Mouse (Mus musculus): Measurements from ENCODE around the gene Ifit1bl2.
A peak's percentile ranks its signal among the peaks of the same experiment; 100 is the strongest.
"Not testable (repeated sequence)": the region's sequence is repeated elsewhere in the genome, so short reads cannot be mapped to it uniquely, and the experiment has no call there.

Ifit1bl2 gene

DNA sequence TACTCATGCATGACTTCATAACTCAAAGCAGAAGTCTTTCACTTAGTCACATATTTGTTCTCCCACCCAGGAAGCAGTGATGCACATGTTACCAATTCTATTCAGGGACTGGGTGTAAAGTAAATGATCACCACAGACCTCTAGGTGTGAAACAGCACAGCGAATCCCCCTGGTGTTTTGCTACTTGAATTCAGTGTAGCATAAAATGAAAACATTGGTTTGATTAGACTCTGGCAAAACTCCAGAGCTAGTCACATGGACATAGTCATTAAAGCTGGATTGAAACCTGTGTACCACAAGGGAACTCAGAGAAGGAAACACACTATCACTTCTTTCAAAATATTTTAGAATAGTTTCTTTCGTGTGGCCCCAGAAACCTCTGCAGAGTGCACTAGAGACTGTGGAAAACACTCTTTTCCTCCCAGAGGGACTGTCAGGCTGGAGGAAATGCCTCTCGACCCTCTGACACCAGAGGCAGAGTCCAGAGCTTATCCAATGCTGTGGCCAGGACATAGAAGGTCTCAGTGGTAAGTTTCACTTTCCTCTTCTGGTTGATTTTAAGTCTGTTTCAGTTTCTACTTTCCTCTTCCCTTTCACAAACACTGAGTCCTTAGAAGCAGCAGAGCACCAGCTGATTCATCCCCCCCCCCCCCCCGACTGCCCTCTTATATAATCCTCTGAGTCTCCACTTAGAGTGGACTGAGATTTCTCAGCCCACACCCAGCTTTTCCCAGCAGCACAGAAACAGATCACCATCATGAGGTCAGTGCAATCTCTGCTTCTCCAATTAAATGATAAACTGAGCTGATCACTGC is 33.1 kb downstream of the Ifit1bl2 start, which contains the start of gene Ifit3b:
TSS of gene Ifit3b (plus strand) at position 734 of the 815 bp plus-strand sequence.
- DNase-seq, result peak; percentile 25

- no peak for DNase-seq
Measured at GRCm38 (mm10) chr19:34605472-34605871, 35.1 kb downstream of the Ifit1bl2 start.

DNA sequence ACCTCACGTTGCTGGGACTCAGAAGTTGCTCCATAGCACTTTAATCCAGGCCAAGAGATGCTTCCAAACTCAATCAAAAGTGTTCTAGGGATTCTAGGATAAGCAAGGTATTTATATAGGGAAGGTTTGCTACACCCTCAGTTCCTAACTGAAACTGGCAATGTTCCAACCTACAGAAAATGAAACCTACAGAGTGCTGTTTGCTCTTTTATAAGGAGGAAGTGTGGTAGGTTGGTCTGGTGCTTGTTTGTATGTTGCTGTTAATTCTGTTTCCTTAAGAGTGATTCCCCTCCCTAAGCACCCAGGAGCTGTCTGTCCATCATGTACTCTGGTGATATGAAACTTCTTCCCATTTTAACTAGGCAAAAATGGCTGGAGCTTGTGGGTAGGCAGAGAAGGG is 38.7 kb downstream of the Ifit1bl2 start, which contains the start of gene Ifit1bl1:
TSS of gene Ifit1bl1 (minus strand) at position 69 of the 400 bp plus-strand sequence.
- not testable (repeated sequence) for DNase-seq

DNA sequence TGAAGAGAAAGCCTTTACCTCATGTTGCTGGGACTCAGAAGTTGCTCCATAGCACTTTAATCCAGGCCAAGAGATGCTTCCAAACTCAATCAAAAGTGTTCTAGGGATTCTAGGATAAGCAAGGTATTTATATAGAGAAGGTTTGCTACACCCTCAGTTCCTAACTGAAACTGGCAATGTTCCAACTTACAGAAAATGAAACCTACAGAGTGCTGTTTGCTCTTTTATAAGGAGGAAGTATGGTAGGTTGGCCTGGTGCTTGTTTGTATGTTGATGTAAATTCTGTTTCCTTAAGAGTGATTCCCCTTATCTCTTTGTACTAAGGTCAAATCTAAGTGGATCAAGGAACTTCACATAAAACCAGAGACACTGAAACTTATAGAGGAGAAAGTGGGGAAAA is 41.3 kb downstream of the Ifit1bl2 start:
- not testable (repeated sequence) for DNase-seq

DNA sequence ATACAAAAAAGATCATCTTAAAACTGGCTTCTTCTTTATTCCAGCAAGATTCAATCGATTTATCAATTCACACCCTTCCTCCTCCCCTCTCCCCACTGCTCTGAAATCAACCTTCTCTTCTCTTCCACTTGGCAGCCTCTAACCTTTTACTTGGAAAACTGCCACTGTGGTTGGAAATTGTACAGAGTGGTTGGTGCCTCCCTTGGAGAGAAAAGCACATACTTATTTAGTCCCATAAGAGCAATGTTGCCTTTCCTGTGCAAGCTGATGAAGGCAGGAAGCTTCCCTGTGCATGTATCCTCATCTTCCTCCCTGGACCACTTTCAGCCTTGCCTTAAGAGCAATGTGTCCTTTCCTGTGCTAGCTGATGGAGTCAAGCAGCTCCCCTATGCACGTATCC is 42.2 kb downstream of the Ifit1bl2 start:
- DNase-seq, result peak; percentile 45

DNA sequence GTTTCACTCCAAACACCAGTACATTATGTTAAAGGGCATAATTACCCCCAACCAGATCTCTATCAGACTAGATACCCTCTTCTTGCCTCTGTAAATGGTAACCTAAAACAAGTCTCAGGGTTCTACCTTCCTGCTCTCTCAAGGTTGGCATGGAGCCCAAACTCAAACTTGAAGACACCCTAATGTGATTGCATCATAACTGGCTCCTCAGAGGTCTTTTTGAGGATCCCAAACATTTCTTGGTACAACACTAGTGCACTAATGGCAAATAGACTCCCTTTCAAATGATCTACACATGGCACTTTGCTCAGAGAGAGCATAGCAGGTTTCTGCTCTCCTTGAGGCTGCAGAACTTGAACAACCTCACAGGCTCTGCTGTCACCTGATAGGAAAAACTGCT is 43.7 kb downstream of the Ifit1bl2 start:
- no peak for DNase-seq

DNA sequence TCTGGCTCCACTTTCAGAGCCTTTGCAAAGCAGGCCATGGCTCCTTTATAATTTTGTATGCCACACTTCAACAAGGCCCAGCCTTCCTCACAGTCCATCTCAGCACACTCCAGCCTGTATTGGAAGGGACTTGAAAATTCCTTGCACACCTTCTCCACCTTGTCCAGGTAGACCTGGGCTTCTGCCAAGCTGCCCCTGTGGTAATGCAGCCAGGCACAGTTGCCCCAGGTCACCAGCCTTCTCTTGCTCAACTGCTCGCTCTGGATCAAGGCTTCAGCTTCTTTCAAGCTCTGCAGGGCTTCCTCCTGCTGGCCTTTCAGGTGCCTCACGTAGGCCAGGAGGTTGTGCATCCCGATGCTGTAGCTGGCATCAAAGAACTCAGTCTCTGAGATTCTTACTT is 46.0 kb downstream of the Ifit1bl2 start:
- DNase-seq, result not testable (repeated sequence)

DNA sequence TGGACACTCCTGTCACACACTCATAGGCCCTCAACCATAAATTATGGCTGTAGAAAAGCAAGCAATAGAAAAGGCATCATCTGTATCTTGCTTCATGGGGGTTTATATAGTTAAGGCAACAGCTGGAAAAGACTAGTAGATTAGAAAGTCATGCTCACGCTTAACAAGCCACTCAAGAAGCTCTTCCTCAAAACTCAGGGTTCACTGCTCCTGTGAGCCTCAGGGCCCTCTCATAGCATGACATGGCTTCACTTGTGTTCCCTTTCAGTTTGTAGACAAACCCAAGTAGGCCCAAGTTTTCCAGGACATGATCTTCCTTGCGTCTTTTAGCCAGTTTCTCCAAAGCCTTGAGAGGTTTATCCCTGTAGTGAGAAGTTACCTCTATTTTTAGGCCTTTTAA is 47.1 kb downstream of the Ifit1bl2 start:
- no peak for DNase-seq

DNA sequence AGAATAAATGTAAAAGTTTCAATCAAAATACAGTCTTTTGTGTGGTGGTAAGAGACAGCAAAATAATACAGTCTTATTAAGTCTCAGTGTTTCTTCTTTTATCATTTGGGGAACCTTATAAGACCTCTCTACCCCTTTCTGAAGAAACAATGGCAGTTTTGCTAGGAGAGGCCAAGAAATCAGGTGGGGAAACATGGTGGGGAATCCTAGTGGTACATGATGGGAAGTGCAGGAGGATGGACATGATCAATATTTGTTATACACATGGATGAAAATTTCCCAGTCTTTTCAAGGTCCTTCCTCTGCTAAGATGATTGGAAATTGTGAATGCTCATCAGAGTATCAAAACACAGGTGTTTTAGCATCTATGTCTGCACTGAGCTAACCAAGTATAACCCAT is 51.6 kb downstream of the Ifit1bl2 start:
- no peak for DNase-seq

DNA sequence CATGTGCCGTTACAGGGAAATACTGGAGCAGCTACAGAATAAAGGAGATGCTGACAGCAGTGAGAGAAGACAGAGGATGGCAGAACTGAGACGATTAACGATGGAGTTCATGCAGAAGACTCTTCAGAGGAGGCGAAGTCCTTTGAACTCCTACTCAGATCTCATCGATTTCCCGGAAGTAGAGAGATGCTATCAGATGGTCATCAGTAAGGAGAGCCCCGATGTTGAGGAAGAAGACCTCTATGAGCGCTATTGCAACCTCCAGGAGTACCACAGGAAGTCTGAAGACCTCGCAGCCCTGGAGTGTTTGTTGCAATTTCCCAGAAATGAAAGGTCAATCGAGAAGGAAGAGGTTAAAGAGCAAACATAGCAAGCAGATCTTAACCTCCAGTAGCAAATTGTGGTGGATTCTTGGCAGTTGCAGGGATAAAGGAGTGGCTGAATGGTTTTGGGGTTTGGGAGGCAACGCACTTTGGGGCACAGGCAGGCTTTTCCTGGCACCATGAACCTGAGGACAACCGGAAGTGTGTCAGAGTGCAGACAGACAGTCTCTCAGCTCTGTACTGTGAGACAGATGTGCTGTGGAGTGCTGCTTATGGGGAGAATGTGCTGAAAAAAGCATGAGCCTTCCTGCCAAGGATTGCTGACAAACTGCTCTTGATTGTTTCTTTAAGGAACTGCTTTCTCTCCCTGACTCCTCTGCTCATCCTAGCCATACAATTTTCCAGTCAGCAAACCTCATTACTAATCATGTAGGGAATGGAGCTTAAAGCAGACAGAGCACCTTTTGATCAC is 52.4 kb downstream of the Ifit1bl2 start:
- DNase-seq, result not testable (repeated sequence)

DNA sequence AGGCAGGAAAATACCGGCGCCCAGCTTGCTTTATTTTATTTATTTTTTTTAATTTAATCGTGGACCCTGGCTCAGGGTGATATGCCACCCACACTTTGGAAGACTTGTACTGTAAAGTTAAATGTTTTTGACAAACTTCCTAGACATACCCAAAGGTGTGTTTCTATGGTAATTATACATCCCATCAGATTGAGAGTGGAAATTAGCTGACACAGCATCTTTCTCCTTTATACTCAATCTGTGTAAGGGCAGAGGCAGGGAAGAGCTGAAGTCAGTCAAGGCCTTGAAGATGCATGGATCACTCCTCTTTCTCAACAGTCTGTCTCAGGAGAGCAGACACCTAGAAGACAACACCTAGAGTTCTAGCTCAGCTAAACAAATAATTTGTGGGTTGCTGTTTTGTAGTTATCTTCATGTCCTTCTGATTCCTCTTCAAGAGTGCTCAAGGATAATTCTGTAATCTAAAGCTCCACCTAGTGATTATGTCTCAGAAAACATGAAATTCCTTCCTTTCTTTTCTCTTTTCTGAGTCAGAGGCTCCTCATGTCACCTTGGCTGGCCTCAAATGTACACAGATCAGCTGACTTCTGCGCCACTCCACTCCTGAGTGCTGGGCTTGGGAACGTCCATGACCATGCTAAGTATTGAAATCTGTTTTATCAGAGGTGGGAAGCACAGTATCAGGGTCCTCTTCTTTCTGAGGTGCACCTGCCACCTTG is 54.6 kb downstream of the Ifit1bl2 start:
- DNase-seq, result not testable (repeated sequence)

- not testable (repeated sequence) for DNase-seq
Measured at GRCm38 (mm10) chr19:34583126-34583766, 57.3 kb downstream of the Ifit1bl2 start, which contains the start of gene Ifit3. Ifit3 (plus strand) TSS chr19:34583531.

DNA sequence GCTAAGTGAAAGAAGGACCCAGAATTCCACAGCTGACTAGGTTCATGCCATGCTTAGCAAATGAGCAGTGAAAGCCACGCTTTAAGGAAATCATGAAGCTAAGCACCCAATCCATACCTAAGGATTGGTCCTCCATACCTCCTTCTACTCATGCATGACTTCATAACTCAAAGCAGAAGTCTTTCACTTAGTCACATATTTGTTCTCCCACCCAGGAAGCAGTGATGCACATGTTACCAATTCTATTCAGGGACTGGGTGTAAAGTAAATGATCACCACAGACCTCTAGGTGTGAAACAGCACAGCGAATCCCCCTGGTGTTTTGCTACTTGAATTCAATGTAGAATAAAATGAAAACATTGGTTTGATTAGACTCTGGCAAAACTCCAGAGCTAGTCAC is 57.8 kb downstream of the Ifit1bl2 start:
- not testable (repeated sequence) for DNase-seq

GRCm38 (mm10) chr19:34577121-34577520 is 63.4 kb downstream of the Ifit1bl2 start:
- no peak for DNase-seq

DNA sequence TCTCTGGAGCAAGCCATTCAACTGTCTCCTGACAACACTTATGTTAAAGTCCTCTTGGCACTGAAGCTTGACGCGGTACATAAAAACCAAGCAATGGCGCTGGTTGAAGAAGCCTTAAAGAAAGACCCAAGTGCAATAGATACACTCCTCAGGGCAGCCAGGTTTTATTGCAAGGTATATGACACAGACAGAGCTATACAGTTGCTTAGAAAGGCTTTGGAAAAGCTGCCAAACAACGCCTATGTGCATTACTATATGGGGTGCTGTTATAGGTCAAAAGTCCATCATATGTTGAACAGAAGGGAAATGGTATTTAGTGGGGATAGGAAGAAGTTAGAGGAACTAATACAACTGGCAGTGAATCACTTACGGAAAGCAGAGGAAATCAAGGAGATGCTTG is 66.9 kb downstream of the Ifit1bl2 start:
- DNase-seq, result no peak

DNA sequence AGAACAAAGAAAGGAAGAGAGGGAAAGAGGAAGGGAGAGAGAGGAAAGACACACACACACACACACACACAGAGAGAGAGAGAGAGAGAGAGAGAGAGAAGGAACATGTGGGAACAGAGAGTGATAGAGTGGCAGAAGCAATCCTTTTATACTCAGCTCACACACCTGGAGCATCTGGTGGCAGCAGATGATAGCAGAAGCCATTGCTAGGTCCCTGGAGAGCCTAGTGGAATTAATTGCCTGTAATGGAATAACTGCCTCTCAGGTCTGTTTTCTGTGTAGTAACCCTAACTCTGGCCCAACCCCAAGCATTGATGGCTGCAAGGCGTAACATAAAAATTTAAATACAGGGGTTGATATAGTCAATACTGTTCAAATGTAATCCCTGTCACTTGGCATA is 69.5 kb downstream of the Ifit1bl2 start:
- DNase-seq, result no peak

DNA sequence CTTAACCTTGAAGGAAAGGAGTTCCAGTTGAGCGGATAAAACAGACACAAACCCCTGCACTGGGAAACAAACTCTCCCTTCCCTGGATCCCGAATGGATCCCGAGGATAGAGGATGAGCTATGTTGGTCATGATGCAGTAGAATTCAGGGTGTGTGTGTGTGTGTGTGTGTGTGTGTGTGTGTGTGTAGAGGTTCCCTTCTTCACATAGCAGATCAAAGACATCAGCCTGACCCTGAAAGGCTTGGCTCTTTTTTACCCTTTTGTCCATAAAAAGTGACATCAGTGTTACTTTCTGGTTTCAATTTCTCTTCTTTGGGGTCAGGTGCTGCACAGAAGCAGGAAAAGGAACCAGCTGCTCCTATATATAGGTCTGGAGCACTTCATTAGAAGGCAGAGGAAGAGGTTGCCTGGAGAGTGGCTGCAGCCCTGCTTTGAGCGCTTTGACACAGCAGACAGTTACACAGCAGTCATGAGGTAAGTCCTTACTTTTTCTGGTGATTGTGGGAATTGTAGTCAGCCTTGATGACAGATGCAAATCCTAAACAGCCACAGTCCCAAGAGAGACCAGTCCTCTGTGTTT is 70.6 kb downstream of the Ifit1bl2 start:
- DNase-seq, result no peak

GRCm38 (mm10) chr19:34568988-34569895 is 71.3 kb downstream of the Ifit1bl2 start:
- no peak for DNase-seq

Measured in right cerebral cortex, adult 18-20 months (tissue).